Mouse (Mus musculus) ES-E14 (cell line): Measurements from ENCODE around the gene Ptpn4. TPM values are rescaled to one million over a fixed set of nuclear protein-coding genes. Genes with fewer than 3 reads are reported as not detected.

Source experiments
- DNase-seq: peaks from one replicate; pipeline ENCODE4 v3.0.0-alpha.2; 2013; ENCODE audit warnings: low read depth, low spot score
- H3K27ac ChIP-seq: 2 replicates; pipeline ENCODE4 v1.5.1; 2012; ENCODE audit warnings: low read depth, mild to moderate bottlenecking, low read length, moderate library complexity, mixed read lengths; ENCODE audit not compliant: poor library complexity, insufficient read depth, severe bottlenecking
- H3K36me3 ChIP-seq: 2 replicates; pipeline ENCODE4 v1.6.1; 2012; ENCODE audit warnings: mild to moderate bottlenecking, low read length, moderate library complexity, mixed read lengths; ENCODE audit not compliant: control insufficient read depth, poor library complexity, insufficient read depth, severe bottlenecking
- H3K4me1 ChIP-seq, 2 experiments: fragments of 150-350 bp in 1 of 2; sonication (generic) in 1 of 2; 2 replicates each; pipeline ENCODE4 v1.6.1; 2012; ENCODE audit warnings: low read length in 2 of 2, mild to moderate bottlenecking in 1 of 2, mixed read lengths in 1 of 2; ENCODE audit not compliant: control insufficient read depth in 2 of 2, insufficient read depth in 2 of 2, poor library complexity in 1 of 2
- H3K4me3 ChIP-seq, 2 experiments: fragments of 150-350 bp in 1 of 2; sonication (generic) in 1 of 2; 2 replicates each; pipeline ENCODE4 v1.5.1; 2012; ENCODE audit warnings: low read length in 2 of 2, low read depth in 1 of 2, mild to moderate bottlenecking in 1 of 2, mixed read lengths in 1 of 2; ENCODE audit not compliant: insufficient read depth in 1 of 2, poor library complexity in 1 of 2, severe bottlenecking in 1 of 2
- H3K9ac ChIP-seq: 2 replicates; pipeline ENCODE4 v1.6.1; 2012; ENCODE audit warnings: low read depth, mild to moderate bottlenecking, low read length, mixed read lengths; ENCODE audit not compliant: poor library complexity, insufficient read depth, severe bottlenecking
- H3K9me3 ChIP-seq: fragments of 150-350 bp; sonication (generic); 2 replicates; pipeline ENCODE4 v1.6.1; 2012; ENCODE audit warnings: low read depth, mild to moderate bottlenecking, low read length; ENCODE audit not compliant: control insufficient read depth, insufficient read depth
- CHD2 ChIP-seq: IDR thresholded peaks from 2 replicates; pipeline ENCODE4 v1.6.1; 2014; ENCODE audit warnings: mild to moderate bottlenecking, low read depth, low read length, inconsistent platforms
- HCFC1 ChIP-seq: IDR thresholded peaks from 2 replicates; pipeline ENCODE4 v1.6.1; 2012; ENCODE audit warnings: low read length, inconsistent platforms, borderline replicate concordance; ENCODE audit not compliant: insufficient read depth
- MAFK ChIP-seq: IDR thresholded peaks from 2 replicates; pipeline ENCODE4 v1.6.1; 2014; ENCODE audit warnings: mild to moderate bottlenecking, low read depth, low read length, inconsistent platforms; ENCODE audit not compliant: insufficient read depth
- ZC3H11A ChIP-seq: IDR thresholded peaks from 2 replicates; pipeline ENCODE4 v1.6.1; 2012; ENCODE audit warnings: low read depth, mild to moderate bottlenecking, inconsistent platforms, low read length, borderline replicate concordance
- ZNF384 ChIP-seq: IDR thresholded peaks from 2 replicates; pipeline ENCODE4 v1.6.1; 2012; ENCODE audit warnings: low read depth, low read length, inconsistent platforms
- in situ Hi-C, 2 experiments: fragments of 600-800 bp; cut with MboI; formaldehyde crosslinking; loops; one replicate each; pipeline ENCODE4 v1.15.1; 2025; ENCODE audit warnings: low sequenced_read_pairs in 2 of 2, inconsistent platforms in 1 of 2; ENCODE audit not compliant: unreplicated experiment in 2 of 2
- total RNA-seq: library from RNA; depleted of rRNA; stranded (reverse); fragments of 300-350 nt; gene quantifications from 2 replicates; pipeline ENCODE4 v1.2.3, GENCODE M21; 2012

Ptpn4 gene
- total RNA-seq, 1 experiment = 17.8 TPM

DNA sequence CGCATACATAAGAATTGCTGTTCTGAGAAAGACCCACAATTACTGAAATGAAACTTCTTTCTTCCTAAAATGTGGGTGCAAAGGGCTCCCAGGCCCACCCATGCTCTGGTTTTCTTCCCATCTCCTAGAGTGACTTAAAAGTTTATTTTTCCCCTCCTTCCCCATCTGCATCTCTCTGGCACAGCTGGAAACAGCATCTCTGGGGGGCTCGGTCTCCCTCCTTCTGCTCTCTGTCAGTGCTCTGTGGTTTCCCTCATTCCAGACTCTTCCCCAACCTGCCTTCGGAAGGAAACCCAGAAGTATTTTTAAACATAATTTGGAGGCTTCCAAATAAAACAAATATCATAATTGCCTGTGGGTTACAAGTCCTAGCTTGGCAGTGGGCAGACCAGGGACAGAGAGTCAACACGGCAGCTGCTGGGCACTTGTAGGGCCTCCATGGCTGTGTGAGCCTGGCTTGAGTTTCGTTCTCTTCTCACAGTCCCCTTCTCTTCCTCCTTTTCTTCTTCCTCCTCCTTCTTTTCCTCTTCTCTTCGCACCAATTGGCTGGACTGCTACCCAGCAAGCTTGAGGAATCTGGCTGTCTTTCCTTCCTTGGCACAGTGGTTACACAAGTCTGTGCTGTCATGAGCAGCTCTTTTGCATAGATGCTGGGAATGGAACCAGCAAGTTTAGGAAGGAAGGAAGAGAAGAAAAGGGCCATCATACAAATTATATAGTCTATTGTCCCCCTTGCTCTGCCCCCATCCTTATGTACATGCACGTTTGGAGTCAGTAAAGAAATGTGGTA is 26.3 kb upstream of the Ptpn4 start:
- no peaks in the 10 kb centered on the region for H3K36me3 ChIP-seq
- no peak overlapping the region for H3K9ac ChIP-seq
- DNase-seq = no peak
- in situ Hi-C loops = no loop called here
- H3K9me3 ChIP-seq = no peaks in the 10 kb centered on the region
- no peak for TF ChIP-seq MAFK
- TF ChIP-seq HCFC1 = no peak
- no peak for TF ChIP-seq ZNF384
- no peak for TF ChIP-seq ZC3H11A
- TF ChIP-seq CHD2 = no peak
- peaks cover 5 to 7% of the 10 kb centered on the region in 2 experiments; a peak in 2 of 4 replicates for H3K4me1 ChIP-seq
- no peak overlapping the region for H3K4me3 ChIP-seq
- H3K27ac ChIP-seq = no peak overlapping the region

DNA sequence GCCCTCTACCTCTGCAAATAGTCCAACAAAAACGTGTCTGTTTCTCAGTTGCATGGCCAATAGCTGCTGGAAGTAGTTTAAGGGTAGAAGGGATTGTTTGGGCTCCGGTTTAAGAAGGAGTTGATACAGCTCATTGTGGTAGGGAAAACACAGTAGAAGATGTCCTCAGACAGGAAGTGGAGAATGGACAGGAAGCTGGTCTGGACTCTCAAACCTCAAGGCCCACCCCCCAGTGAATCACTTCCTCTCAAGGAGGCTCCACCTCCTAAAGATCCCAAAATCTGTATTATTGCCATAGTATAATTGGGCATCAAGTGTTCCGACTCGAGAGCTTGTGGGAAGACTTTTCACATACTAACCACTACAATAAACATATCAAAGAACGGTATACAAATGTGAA is 22.2 kb upstream of the Ptpn4 start:
- H3K4me3 ChIP-seq = no peak overlapping the region
- H3K36me3 ChIP-seq = no peaks in the 10 kb centered on the region
- in situ Hi-C loops = no loop called here
- TF ChIP-seq ZC3H11A (no peak), HCFC1 (no peak), CHD2 (no peak), ZNF384 (no peak), MAFK (no peak)
- DNase-seq = no peak
- H3K27ac ChIP-seq = no peak overlapping the region
- H3K9me3 ChIP-seq = no peaks in the 10 kb centered on the region
- H3K9ac ChIP-seq = no peak overlapping the region
- no peaks in the 10 kb centered on the region for H3K4me1 ChIP-seq

DNA sequence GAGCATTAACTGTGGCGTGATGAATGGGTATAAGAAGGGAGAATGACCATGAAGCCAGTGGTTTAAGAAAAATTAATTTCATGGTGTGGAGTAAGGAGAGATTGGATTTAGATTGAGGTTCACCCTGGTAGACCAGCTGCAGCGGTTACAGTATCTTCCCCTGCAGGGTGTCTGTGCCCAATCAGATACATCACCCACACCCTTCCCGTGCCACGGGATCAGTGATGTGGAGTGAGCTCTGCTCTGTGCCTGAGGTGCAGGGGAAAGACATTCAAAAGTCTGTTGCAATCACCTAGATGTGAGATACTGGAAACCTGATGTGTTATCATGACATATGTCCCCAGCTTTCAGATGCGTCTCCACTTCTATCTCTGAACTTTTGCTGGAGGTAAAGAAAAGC is 15.6 kb upstream of the Ptpn4 start:
- no peak overlapping the region for H3K27ac ChIP-seq
- no peak overlapping the region for H3K9ac ChIP-seq
- in situ Hi-C loops = no loop called here
- no peak for TF ChIP-seq HCFC1
- no peak for TF ChIP-seq MAFK
- no peak for TF ChIP-seq ZC3H11A
- TF ChIP-seq CHD2 = no peak
- TF ChIP-seq ZNF384 = no peak
- H3K36me3 ChIP-seq = no peaks in the 10 kb centered on the region
- H3K4me3 ChIP-seq = no peak overlapping the region
- DNase-seq = no peak
- no peaks in the 10 kb centered on the region for H3K4me1 ChIP-seq
- no peaks in the 10 kb centered on the region for H3K9me3 ChIP-seq

DNA sequence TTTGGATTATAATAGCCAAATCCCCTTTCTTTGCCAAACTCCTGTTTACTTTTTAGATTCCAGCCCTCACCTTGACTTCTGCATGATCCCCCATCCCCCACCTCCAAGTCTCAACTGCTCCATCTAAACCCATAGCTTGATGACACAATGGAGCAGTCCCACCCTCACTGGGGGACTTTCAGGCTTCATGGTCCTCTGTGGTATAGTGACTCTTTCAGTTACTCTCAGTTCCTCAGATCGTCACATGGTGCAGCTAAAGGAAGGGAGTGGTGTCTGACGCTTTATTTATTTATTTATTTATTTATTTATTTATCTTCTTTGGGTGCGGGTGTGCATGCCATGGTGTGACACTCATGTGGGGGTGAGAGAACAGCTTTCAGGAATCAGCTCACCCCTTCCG is 14.9 kb upstream of the Ptpn4 start:
- no peaks in the 10 kb centered on the region for H3K4me1 ChIP-seq
- DNase-seq = no peak
- no peaks in the 10 kb centered on the region for H3K36me3 ChIP-seq
- TF ChIP-seq ZC3H11A (no peak), MAFK (no peak), CHD2 (no peak), ZNF384 (no peak), HCFC1 (no peak)
- no peak overlapping the region for H3K9ac ChIP-seq
- no peaks in the 10 kb centered on the region for H3K9me3 ChIP-seq
- H3K4me3 ChIP-seq = no peak overlapping the region
- in situ Hi-C loops = no loop called here
- H3K27ac ChIP-seq = no peak overlapping the region
